Mouse (Mus musculus) small intestine, adult 2 months (tissue): ENCODE data around the gene Lrrn4cl.

Experiments used
- CTCF ChIP-seq: fragments of 200-500 bp; IDR thresholded peaks from 2 replicates; pipeline ENCODE4 v1.5.1; 2012; ENCODE audit warnings: low read depth, mild to moderate bottlenecking, control low read depth, inconsistent platforms, low read length, moderate library complexity, mixed read lengths; ENCODE audit not compliant: insufficient replicate concordance, insufficient read length; ENCODE audit errors: extremely low read depth
- POLR2A ChIP-seq: fragments of 200-500 bp; IDR thresholded peaks from 2 replicates; pipeline ENCODE4 v1.6.1; 2012; ENCODE audit warnings: low read depth, mild to moderate bottlenecking, control low read depth, inconsistent platforms, low read length, moderate library complexity

DNA sequence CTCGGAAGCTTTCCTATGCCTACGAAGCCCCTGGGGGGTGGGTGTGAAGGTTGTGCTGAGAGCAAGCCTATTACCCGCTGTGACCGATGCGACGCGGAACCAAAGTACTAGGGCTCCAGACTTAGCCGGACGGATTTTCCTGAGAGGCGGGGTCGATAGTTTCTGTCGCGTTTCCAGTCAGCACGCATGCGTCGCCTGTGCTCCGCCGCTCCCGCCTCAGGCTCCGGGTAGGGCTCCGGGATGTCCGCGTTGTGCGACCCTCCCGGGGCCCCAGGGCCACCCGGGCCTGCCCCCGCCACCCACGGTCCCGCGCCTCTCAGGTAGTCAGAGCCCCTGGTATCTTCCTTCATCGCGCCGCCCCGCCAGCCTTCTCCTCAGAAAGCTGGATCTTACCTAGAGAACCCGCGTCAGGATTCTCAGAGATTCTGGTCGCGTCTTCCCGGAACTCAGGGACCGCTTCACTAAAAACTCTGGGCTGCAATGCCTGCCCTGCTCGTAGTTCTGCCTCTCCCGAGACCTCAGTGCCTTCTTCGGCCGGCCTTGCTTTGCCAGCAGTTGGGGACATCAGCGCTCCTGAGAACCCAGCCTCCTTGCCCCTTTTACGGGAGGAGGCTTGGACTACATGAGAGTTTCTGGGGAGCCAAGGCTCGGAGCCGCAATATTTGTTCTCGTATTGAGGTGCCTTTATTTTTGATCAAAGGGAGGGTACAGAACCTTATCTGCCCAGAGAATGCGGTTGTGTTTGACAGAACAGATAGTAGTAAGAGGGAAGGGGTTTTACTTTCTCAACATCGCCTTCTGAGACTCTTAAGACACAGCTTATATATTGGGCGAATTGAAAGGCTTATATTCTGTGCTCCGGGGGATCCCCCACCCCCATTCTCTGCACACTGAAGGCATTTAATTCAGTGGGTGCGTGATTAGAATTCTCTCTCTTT lies 42.5 kb downstream of the Lrrn4cl start, which contains the start of gene Ints5:
- TF ChIP-seq POLR2A (peak; percentile 64), CTCF (no peak)
